Mouse (Mus musculus): Measurements from ENCODE around the gene Ifih1. TPM values are rescaled to one million over a fixed set of nuclear protein-coding genes. Genes with fewer than 3 reads are reported as not detected.

The Ifih1 gene
- polyA plus RNA-seq, 1 experiment from 2014 or later, result 1.8 TPM

GRCm38 (mm10) chr2:62574962-62575361 lies 71.1 kb downstream of the Ifih1 start:
- H3K9me3 ChIP-seq, result no peaks in the 10 kb centered on the region
- H3K27me3 ChIP-seq, result no peaks in the 10 kb centered on the region
- no peak overlapping the region for H3K9ac ChIP-seq
- no peak for ATAC-seq (ENCODE audit: low FRiP score, low read depth)
- H3K4me3 ChIP-seq, result no peak overlapping the region
- WGBS, result 77% methylated on average over 3 of the region's 3 CpGs
- H3K36me3 ChIP-seq, result no peaks in the 10 kb centered on the region
- H3K4me2 ChIP-seq, result no peak overlapping the region
- H3K4me1 ChIP-seq (replicated peaks), result no peaks in the 10 kb centered on the region
- no peak overlapping the region for H3K27ac ChIP-seq (replicated peaks)

- Histone ChIP-seq H3K9ac (no peak overlapping the region), H3K4me2 (no peak overlapping the region), H3K27me3 (no peaks in the 10 kb centered on the region), H3K27ac (replicated peaks) (no peak overlapping the region), H3K9me3 (no peaks in the 10 kb centered on the region), H3K4me3 (no peak overlapping the region), H3K4me1 (replicated peaks) (no peaks in the 10 kb centered on the region), H3K36me3 (no peaks in the 10 kb centered on the region)
- no peak for ATAC-seq (ENCODE audit: low FRiP score, low read depth)
- WGBS, result 84% methylated on average over 7 of the region's 7 CpGs
Measured at GRCm38 (mm10) chr2:62574250-62574649, 71.8 kb downstream of the Ifih1 start.

GRCm38 (mm10) chr2:62573753-62574159 lies 72.3 kb downstream of the Ifih1 start, which contains the start of gene Fap:
Fap (minus strand) TSS chr2:62574075.
- H3K27me3 ChIP-seq, result no peaks in the 10 kb centered on the region
- no peaks in the 10 kb centered on the region for H3K9me3 ChIP-seq
- WGBS, result 77% methylated on average over 12 of the region's 12 CpGs
- no peaks in the 10 kb centered on the region for H3K36me3 ChIP-seq
- H3K4me2 ChIP-seq, result no peak within 1 kb of the TSS
- no peak within 1 kb of the TSS for H3K4me3 ChIP-seq
- ATAC-seq (ENCODE audit: low FRiP score, low read depth), result no peak
- no peaks in the 10 kb centered on the region for H3K4me1 ChIP-seq (replicated peaks)
- no peak within 1 kb of the TSS for H3K9ac ChIP-seq
- no peak within 1 kb of the TSS for H3K27ac ChIP-seq (replicated peaks)

- Histone ChIP-seq H3K4me3 (no peak overlapping the region), H3K9me3 (no peaks in the 10 kb centered on the region), H3K4me2 (no peak overlapping the region), H3K36me3 (no peaks in the 10 kb centered on the region), H3K27me3 (no peaks in the 10 kb centered on the region), H3K4me1 (replicated peaks) (no peaks in the 10 kb centered on the region), H3K9ac (no peak overlapping the region), H3K27ac (replicated peaks) (no peak overlapping the region)
- no peak for ATAC-seq (ENCODE audit: low FRiP score, low read depth)
- WGBS, result 81% methylated on average over 10 of the region's 10 CpGs
Measured at GRCm38 (mm10) chr2:62573099-62573752, 72.8 kb downstream of the Ifih1 start.

GRCm38 (mm10) chr2:62564687-62565086 lies 81.4 kb downstream of the Ifih1 start:
- Histone ChIP-seq H3K9ac (no peak overlapping the region), H3K4me2 (no peak overlapping the region), H3K27ac (replicated peaks) (no peak overlapping the region), H3K4me3 (no peak overlapping the region), H3K9me3 (no peaks in the 10 kb centered on the region), H3K4me1 (replicated peaks) (no peaks in the 10 kb centered on the region), H3K27me3 (no peaks in the 10 kb centered on the region), H3K36me3 (no peaks in the 10 kb centered on the region)
- ATAC-seq (ENCODE audit: low FRiP score, low read depth), result no peak
- WGBS, result 97% methylated on average over 1 of the region's 1 CpGs

- no peak for ATAC-seq (ENCODE audit: low FRiP score, low read depth)
- H3K4me1 ChIP-seq (replicated peaks), result no peaks in the 10 kb centered on the region
- no peak overlapping the region for H3K9ac ChIP-seq
- no peaks in the 10 kb centered on the region for H3K36me3 ChIP-seq
- H3K27me3 ChIP-seq, result no peaks in the 10 kb centered on the region
- H3K4me3 ChIP-seq, result no peak overlapping the region
- H3K4me2 ChIP-seq, result no peak overlapping the region
- H3K27ac ChIP-seq (replicated peaks), result no peak overlapping the region
- WGBS, result 75% methylated on average over 5 of the region's 5 CpGs
- H3K9me3 ChIP-seq, result no peaks in the 10 kb centered on the region
Measured at GRCm38 (mm10) chr2:62562661-62563485, 83.2 kb downstream of the Ifih1 start.

GRCm38 (mm10) chr2:62557417-62557816 lies 88.6 kb downstream of the Ifih1 start:
- Histone ChIP-seq H3K27me3 (no peaks in the 10 kb centered on the region), H3K9ac (no peak overlapping the region), H3K36me3 (no peaks in the 10 kb centered on the region), H3K4me2 (no peak overlapping the region), H3K27ac (replicated peaks) (no peak overlapping the region), H3K9me3 (no peaks in the 10 kb centered on the region), H3K4me3 (no peak overlapping the region), H3K4me1 (replicated peaks) (no peaks in the 10 kb centered on the region)
- WGBS, result 87% methylated on average over 2 of the region's 2 CpGs
- ATAC-seq (ENCODE audit: low FRiP score, low read depth), result no peak

- no peaks in the 10 kb centered on the region for H3K27me3 ChIP-seq
- WGBS, result 95% methylated on average over 9 of the region's 9 CpGs
- no peak for ATAC-seq (ENCODE audit: low FRiP score, low read depth)
- no peak overlapping the region for H3K27ac ChIP-seq (replicated peaks)
- H3K4me3 ChIP-seq, result no peak overlapping the region
- H3K9me3 ChIP-seq, result no peaks in the 10 kb centered on the region
- H3K36me3 ChIP-seq, result no peaks in the 10 kb centered on the region
- no peak overlapping the region for H3K9ac ChIP-seq
- no peak overlapping the region for H3K4me2 ChIP-seq
- H3K4me1 ChIP-seq (replicated peaks), result no peaks in the 10 kb centered on the region
Measured at GRCm38 (mm10) chr2:62556349-62556748, 89.7 kb downstream of the Ifih1 start.

- Histone ChIP-seq H3K27me3 (no peaks in the 10 kb centered on the region), H3K4me1 (replicated peaks) (no peaks in the 10 kb centered on the region), H3K9ac (no peak overlapping the region), H3K27ac (replicated peaks) (no peak overlapping the region), H3K9me3 (no peaks in the 10 kb centered on the region), H3K36me3 (no peaks in the 10 kb centered on the region), H3K4me2 (no peak overlapping the region), H3K4me3 (no peak overlapping the region)
- WGBS, result 87% methylated on average over 3 of the region's 3 CpGs
- ATAC-seq (ENCODE audit: low FRiP score, low read depth), result no peak
Measured at GRCm38 (mm10) chr2:62549659-62550058, 96.4 kb downstream of the Ifih1 start.

- Histone ChIP-seq H3K36me3 (no peaks in the 10 kb centered on the region), H3K27ac (replicated peaks) (no peak overlapping the region), H3K9ac (no peak overlapping the region), H3K4me2 (no peak overlapping the region), H3K9me3 (no peaks in the 10 kb centered on the region), H3K4me1 (replicated peaks) (no peaks in the 10 kb centered on the region), H3K4me3 (no peak overlapping the region), H3K27me3 (no peaks in the 10 kb centered on the region)
- WGBS, result 84% methylated on average over 4 of the region's 4 CpGs
- no peak for ATAC-seq (ENCODE audit: low FRiP score, low read depth)
Measured at GRCm38 (mm10) chr2:62549131-62549530, 96.9 kb downstream of the Ifih1 start.

- Histone ChIP-seq H3K4me3 (no peak overlapping the region), H3K9me3 (no peaks in the 10 kb centered on the region), H3K9ac (no peak overlapping the region), H3K27ac (replicated peaks) (no peak overlapping the region), H3K36me3 (no peaks in the 10 kb centered on the region), H3K4me1 (replicated peaks) (no peaks in the 10 kb centered on the region), H3K4me2 (no peak overlapping the region), H3K27me3 (no peaks in the 10 kb centered on the region)
- no peak for ATAC-seq (ENCODE audit: low FRiP score, low read depth)
- WGBS, result 94% methylated on average over 5 of the region's 5 CpGs
Measured at GRCm38 (mm10) chr2:62548104-62548503, 98.0 kb downstream of the Ifih1 start.
